8 mouse cellular contexts compared by ENCODE assay signal in genomic region chr4:120569486-120570437, GRCm38 (mm10). TPM values are rescaled to one million over a fixed set of nuclear protein-coding genes. Genes with fewer than 3 reads are reported as not detected.
DNase-seq lines count a peak whose midpoint lies in the region; ATAC-seq and TF ChIP-seq lines count a peak whose summit lies in the region.

Gene Ctps (minus strand): TSS chr4:120570276.

- peak within 1 kb of the TSS; percentile 62 for H3K4me3 ChIP-seq in C2C12 (ENCODE audit: insufficient read depth, poor library complexity, severe bottlenecking)
- H3K4me3 ChIP-seq in erythroblast, embryonic 14.5 days (replicated peaks), result peak within 1 kb of the TSS; percentile 68
- H3K4me3 ChIP-seq in heart, embryonic 12.5 days, result peak within 1 kb of the TSS; percentile 89
- peak within 1 kb of the TSS; percentile 64 for H3K4me3 ChIP-seq in kidney, postnatal 0 days (replicated peaks; ENCODE audit: low read depth, low read length)
- H3K4me3 ChIP-seq in liver, embryonic 11.5 days (ENCODE audit: low read depth, low read length), result peak within 1 kb of the TSS; percentile 94
- H3K4me3 ChIP-seq in stomach, embryonic 14.5 days (ENCODE audit: low read depth, low read length), result peak within 1 kb of the TSS; percentile 81

- no peak for TF ChIP-seq CTCF in C2C12 (IDR thresholded peaks at IDR 0.05; ENCODE audit: control insufficient read depth, insufficient read depth, insufficient read length)
- TF ChIP-seq CTCF in brain, embryonic 14.5 days (IDR thresholded peaks at IDR 0.05; ENCODE audit: borderline replicate concordance, extremely low read depth, insufficient read depth, insufficient read length), result no peak
- TF ChIP-seq CTCF in kidney, postnatal 0 days (IDR thresholded peaks at IDR 0.05; ENCODE audit: low read depth), result no peak

- TF ChIP-seq POLR2A in brain, embryonic 14.5 days (IDR thresholded peaks at IDR 0.05; ENCODE audit: borderline replicate concordance, extremely low read depth, insufficient read depth, insufficient read length, poor library complexity, severe bottlenecking), result peak; percentile 89

- H3K27ac ChIP-seq in heart, embryonic 12.5 days (ENCODE audit: poor library complexity, severe bottlenecking), result peak within 1 kb of the TSS; percentile 97
- peak within 1 kb of the TSS; percentile 85 for H3K27ac ChIP-seq in kidney, postnatal 0 days
- peak within 1 kb of the TSS; percentile 84 for H3K27ac ChIP-seq in liver, embryonic 11.5 days (ENCODE audit: low read depth, low read length)
- H3K27ac ChIP-seq in stomach, embryonic 14.5 days (ENCODE audit: low read length), result peak within 1 kb of the TSS; percentile 93

- H3K36me3 ChIP-seq in C2C12 (ENCODE audit: control insufficient read depth, insufficient read depth), result peaks cover 29% of the 10 kb centered on the region
- peaks cover 34% of the 10 kb centered on the region for H3K36me3 ChIP-seq in erythroblast, embryonic 14.5 days (ENCODE audit: control insufficient read depth)
- H3K36me3 ChIP-seq in heart, embryonic 12.5 days, result peaks cover 9% of the 10 kb centered on the region
- 0 out of 2 replicates have a peak, but pooled peaks cover 4% of the 10 kb centered on the region for H3K36me3 ChIP-seq in kidney, postnatal 0 days (ENCODE audit: insufficient read depth, low read length)
- H3K36me3 ChIP-seq in liver, embryonic 11.5 days (ENCODE audit: control insufficient read depth, insufficient read depth, low read length), result peaks cover 4% of the 10 kb centered on the region; the same call in 1 of the 2 replicates
- H3K36me3 ChIP-seq in stomach, embryonic 14.5 days (ENCODE audit: control insufficient read depth, insufficient read depth, low read length), result peaks cover 4% of the 10 kb centered on the region

- peak within 1 kb of the TSS; percentile 77 for H3ac ChIP-seq in C2C12 (ENCODE audit: control insufficient read depth, insufficient read length, low read depth)

- DNase-seq in brain, embryonic 14.5 days (ENCODE audit: low read depth), result peak; percentile 98
- peak; percentile 96 for DNase-seq in kidney, postnatal 0 days (ENCODE audit: low spot score)
- peak; percentile 99 for DNase-seq in liver, embryonic 11.5 days (ENCODE audit: low spot score)
- DNase-seq in naive thymus-derived CD4-positive, alpha-beta T cell, adult 2 months (ENCODE audit: low read depth), result peak; percentile 97

- peak within 1 kb of the TSS; percentile 78 for H3K4me2 ChIP-seq in heart, embryonic 12.5 days
- peak within 1 kb of the TSS; percentile 66 for H3K4me2 ChIP-seq in kidney, postnatal 0 days (ENCODE audit: low read length)
- peak within 1 kb of the TSS; percentile 96 for H3K4me2 ChIP-seq in liver, embryonic 11.5 days
- H3K4me2 ChIP-seq in stomach, embryonic 14.5 days (replicated peaks; ENCODE audit: low read depth, low read length), result peak within 1 kb of the TSS; percentile 73

- H3K9me3 ChIP-seq in erythroblast, embryonic 14.5 days (ENCODE audit: control insufficient read depth, low read length), result no peaks in the 10 kb centered on the region
- H3K9me3 ChIP-seq in heart, embryonic 12.5 days (replicated peaks), result no peaks in the 10 kb centered on the region
- H3K9me3 ChIP-seq in kidney, postnatal 0 days (replicated peaks; ENCODE audit: low read length), result no peaks in the 10 kb centered on the region
- H3K9me3 ChIP-seq in liver, embryonic 11.5 days (ENCODE audit: control insufficient read depth, low read length), result no peaks in the 10 kb centered on the region
- H3K9me3 ChIP-seq in stomach, embryonic 14.5 days (ENCODE audit: control insufficient read depth, low read depth, low read length), result no peaks in the 10 kb centered on the region

- peaks cover 44% of the 10 kb centered on the region for H3K4me1 ChIP-seq in erythroblast, embryonic 14.5 days (ENCODE audit: control insufficient read depth)
- H3K4me1 ChIP-seq in heart, embryonic 12.5 days (replicated peaks), result peaks cover 29% of the 10 kb centered on the region
- peaks cover 18% of the 10 kb centered on the region for H3K4me1 ChIP-seq in kidney, postnatal 0 days (replicated peaks; ENCODE audit: insufficient read depth, low read length)
- H3K4me1 ChIP-seq in liver, embryonic 11.5 days (replicated peaks; ENCODE audit: control insufficient read depth, insufficient read depth, low read length), result peaks cover 22% of the 10 kb centered on the region
- H3K4me1 ChIP-seq in stomach, embryonic 14.5 days (ENCODE audit: control insufficient read depth, insufficient read depth, low read length), result peaks cover 26% of the 10 kb centered on the region; the same call in 1 of the 2 replicates

- WGBS in heart, embryonic 12.5 days, result under 1% methylated on average over 96 of the region's 97 CpGs
- WGBS in kidney, postnatal 0 days, result under 1% methylated on average over 85 of the region's 97 CpGs
- WGBS in liver, embryonic 11.5 days, result under 1% methylated on average over 97 of the region's 97 CpGs
- under 1% methylated on average over 87 of the region's 97 CpGs for WGBS in stomach, embryonic 14.5 days

- H3K79me3 ChIP-seq in C2C12 (ENCODE audit: low read depth), result peaks cover 49% of the 10 kb centered on the region

- no peaks in the 10 kb centered on the region for H3K27me3 ChIP-seq in C2C12 (ENCODE audit: control insufficient read depth, insufficient read depth, insufficient read length)
- H3K27me3 ChIP-seq in erythroblast, embryonic 14.5 days (ENCODE audit: control insufficient read depth), result no peaks in the 10 kb centered on the region
- H3K27me3 ChIP-seq in heart, embryonic 12.5 days (replicated peaks), result no peaks in the 10 kb centered on the region
- no peaks in the 10 kb centered on the region for H3K27me3 ChIP-seq in kidney, postnatal 0 days (ENCODE audit: insufficient read depth, low read length)
- H3K27me3 ChIP-seq in liver, embryonic 11.5 days (replicated peaks; ENCODE audit: control insufficient read depth, insufficient read depth, low read length), result no peaks in the 10 kb centered on the region
- no peaks in the 10 kb centered on the region for H3K27me3 ChIP-seq in stomach, embryonic 14.5 days (ENCODE audit: control insufficient read depth, insufficient read depth, low read length)

- peaks cover 52% of the 10 kb centered on the region for H3K79me2 ChIP-seq in C2C12 (ENCODE audit: control insufficient read depth, insufficient read depth)

- H3K9ac ChIP-seq in heart, embryonic 12.5 days, result peak within 1 kb of the TSS; percentile 96
- peak within 1 kb of the TSS; percentile 84 for H3K9ac ChIP-seq in kidney, postnatal 0 days (ENCODE audit: low read depth, low read length)
- H3K9ac ChIP-seq in liver, embryonic 11.5 days (ENCODE audit: low read depth, low read length), result peak within 1 kb of the TSS; percentile 97
- peak within 1 kb of the TSS; percentile 74 for H3K9ac ChIP-seq in stomach, embryonic 14.5 days (replicated peaks; ENCODE audit: low read depth, low read length)

- peak; percentile 97 for ATAC-seq in heart, embryonic 12.5 days (ENCODE audit: insufficient number of reproducible peaks, low FRiP score)
- peak; percentile 97 for ATAC-seq in kidney, postnatal 0 days (replicated peaks; ENCODE audit: low FRiP score, low read depth)
- peak; percentile 96 for ATAC-seq in liver, embryonic 11.5 days (replicated peaks; ENCODE audit: low FRiP score)
- ATAC-seq in stomach, embryonic 14.5 days (ENCODE audit: insufficient number of reproducible peaks, insufficient read depth, low FRiP score, low read depth), result peak; percentile 96

TF ChIP-seq in C2C12, 6 proteins besides CTCF, POLR2A, EP300 and RAD21:
- TF ChIP-seq MAX (IDR thresholded peaks at IDR 0.05) (peak; percentile 76), MYOG (IDR thresholded peaks at IDR 0.05; ENCODE audit: control insufficient read depth, extremely low read depth, insufficient read length) (no peak), MYOD1 (IDR thresholded peaks at IDR 0.05; ENCODE audit: control insufficient read depth, insufficient read length, low read depth) (no peak), FOSL1 (IDR thresholded peaks at IDR 0.05; ENCODE audit: insufficient read depth, low read length, poor library complexity, severe bottlenecking) (no peak)

RNA-seq across cellular contexts. Expression of gene Ctps, which starts in this region (rescaled TPM):
- 76.3 TPM for polyA plus RNA-seq in C2C12 (2012; fragmentation: generic; extraction: Trizol)
- 42.5 and 46.7 TPM in 2 replicates for polyA plus RNA-seq in brain, embryonic 14.5 days (2012; rRNA removed)
- polyA plus RNA-seq in erythroblast, embryonic 14.5 days (2012), result 0.43 TPM in 2 replicates
- polyA plus RNA-seq in heart, embryonic 12.5 days (2016; fragmentation: Nextera tagmentation; extraction: Ambion mirVana), result 119 and 122 TPM in 2 replicates
- polyA plus RNA-seq in kidney, postnatal 0 days (2015; fragmentation: Nextera tagmentation; extraction: Ambion mirVana), result 42.4 and 48.5 TPM in 2 replicates
- polyA plus RNA-seq in liver, embryonic 11.5 days (2014; fragmentation: Nextera tagmentation; extraction: Ambion mirVana), result 102 and 116 TPM in 2 replicates
- polyA plus RNA-seq in stomach, embryonic 14.5 days (2014; fragmentation: Nextera tagmentation; extraction: Ambion mirVana), result 79.7 and 88.2 TPM in 2 replicates

Comparison
In these comparisons a context has a peak if more than half of its experiments do, and no peak if none do; other contexts are left out.
1. Peak in every context shown above with its lines: DNase-seq, ATAC-seq, H3K4me3 ChIP-seq and H3K27ac ChIP-seq.
2. RNA of gene Ctps (polyA plus RNA-seq): 119 to 122 TPM in heart, embryonic 12.5 days, 102 to 116 TPM in liver, embryonic 11.5 days, 79.7 to 88.2 TPM in stomach, embryonic 14.5 days, 76.3 TPM in C2C12 (single experiment), 42.5 to 46.7 TPM in brain, embryonic 14.5 days and 42.4 to 48.5 TPM in kidney, postnatal 0 days; 0.43 TPM in erythroblast, embryonic 14.5 days; every median in the first group is over 10 times any median in the second.